Mouse (Mus musculus): ENCODE data around the gene Dnajb2. TPM values are rescaled to one million over a fixed set of nuclear protein-coding genes. Genes with fewer than 3 reads are reported as not detected.

Gene Dnajb2
- total and polyA plus RNA-seq, 3 experiments, result 12.9 to 18.9 TPM; not detected in 1

DNA sequence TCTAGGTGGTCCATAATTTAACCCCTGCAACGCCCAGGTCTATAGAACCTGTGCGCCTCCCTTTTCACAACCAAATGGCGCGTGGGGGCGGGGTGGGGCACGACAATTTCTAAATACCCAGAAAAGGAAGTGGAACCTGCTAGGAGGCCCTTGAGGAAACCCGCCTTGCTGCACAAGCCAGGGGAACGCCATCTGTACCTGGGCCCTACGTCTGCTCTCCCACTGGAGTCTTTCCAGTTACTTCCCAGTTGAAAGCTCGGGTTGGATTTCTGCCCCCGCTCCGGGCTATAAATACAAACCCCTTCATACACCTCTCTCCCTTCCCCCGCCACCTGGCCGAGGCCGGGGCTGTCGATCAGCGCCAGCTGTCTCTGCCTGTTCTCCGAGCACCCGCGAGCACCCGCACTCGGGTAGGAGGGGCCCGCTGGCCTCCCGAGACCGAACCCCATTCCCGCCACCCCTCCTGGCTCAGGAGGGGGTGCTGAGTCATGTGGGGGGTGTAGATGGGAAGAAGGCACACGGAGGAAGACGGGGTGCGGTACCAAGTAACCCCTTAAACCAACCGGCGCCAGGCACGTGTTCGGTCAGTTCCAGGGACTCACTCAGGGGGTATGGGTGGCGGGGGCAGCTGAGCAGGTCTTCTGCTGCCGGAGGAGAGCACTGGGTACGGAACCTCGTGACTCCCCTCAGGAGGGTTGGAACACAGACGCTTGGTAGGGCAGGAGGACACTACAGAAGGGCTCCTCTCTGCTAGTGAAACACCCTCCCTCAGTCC, 17.8 kb upstream of the Dnajb2 start (continued):
- TF ChIP-seq SIN3A (IDR thresholded peaks at IDR 0.05; ENCODE audit: low read length) (peak; percentile 70), GATA1 (IDR thresholded peaks at IDR 0.05; ENCODE audit: low read depth, low read length) (no peak), ZNF384 (IDR thresholded peaks at IDR 0.05; ENCODE audit: low read depth, low read length) (no peak), HCFC1 (IDR thresholded peaks at IDR 0.05; ENCODE audit: low read depth, low read length) (0 out of 2 replicates have a peak, but pooled peaks have one; percentile 41)

DNA sequence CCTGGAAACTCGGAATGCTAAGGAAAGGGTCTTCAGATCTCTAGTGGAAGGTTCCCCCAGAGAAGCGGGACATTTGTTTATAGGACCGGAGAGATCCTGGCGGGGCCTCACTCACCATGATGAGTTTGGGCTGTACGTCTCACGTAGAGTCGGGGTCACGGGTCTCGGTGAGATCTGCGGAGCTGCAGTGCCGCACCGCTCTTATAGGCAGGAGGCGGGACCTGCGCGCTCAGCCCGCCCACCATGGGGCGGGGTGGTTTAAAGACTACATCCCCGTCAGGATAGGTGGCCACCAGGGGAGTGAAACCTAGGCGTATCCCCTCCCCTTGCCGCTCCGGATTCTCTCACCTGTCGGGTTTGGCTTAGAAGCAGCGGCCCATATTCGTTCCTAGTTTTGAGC, 17.1 kb upstream of the Dnajb2 start:
- H3K4me3 ChIP-seq (ENCODE audit: control insufficient read depth in 1 of 2, insufficient read depth in 1 of 2, low read depth in 2 of 2, low read length in 2 of 2), result peak overlapping the region; percentile 81 to 82
- no peaks in the 10 kb centered on the region for H3K9me3 ChIP-seq (replicated peaks; ENCODE audit: insufficient read depth, low read length)
- peak overlapping the region; percentile 83 for H3K27ac ChIP-seq (ENCODE audit: control insufficient read depth, low read depth, low read length)
- peaks cover 12 to 43% of the 10 kb centered on the region in 2 experiments for H3K36me3 ChIP-seq (ENCODE audit: control insufficient read depth in 1 of 2, insufficient read depth in 2 of 2, low read length in 2 of 2)
- H3K79me2 ChIP-seq (ENCODE audit: control insufficient read depth, insufficient read depth, low read length, poor library complexity), result peaks cover 45% of the 10 kb centered on the region
- peaks cover 14 to 45% of the 10 kb centered on the region in 2 experiments for H3K4me1 ChIP-seq (ENCODE audit: control insufficient read depth in 1 of 2, insufficient read depth in 2 of 2, low read length in 2 of 2)
- peak; percentile 92 for DNase-seq (ENCODE audit: low read depth, low spot score)
- H3K9ac ChIP-seq (ENCODE audit: control insufficient read depth, low read depth, low read length, poor library complexity, severe bottlenecking), result peak overlapping the region; percentile 87
- H3K27me3 ChIP-seq (ENCODE audit: control insufficient read depth in 1 of 2, insufficient read depth in 2 of 2, low read length in 2 of 2), result no peaks in the 10 kb centered on the region
- TF ChIP-seq ZKSCAN1 (IDR thresholded peaks at IDR 0.05; ENCODE audit: low read depth, low read length) (no peak), HCFC1 (IDR thresholded peaks at IDR 0.05; ENCODE audit: low read depth, low read length) (peak; percentile 55; the same call in 1 of the 2 replicates), NELFE (IDR thresholded peaks at IDR 0.05; ENCODE audit: low read depth, low read length) (peak; percentile 100), NRF1 (IDR thresholded peaks at IDR 0.05; ENCODE audit: insufficient read depth, low read depth, low read length, poor library complexity, severe bottlenecking) (peak; percentile 29; the same call in 1 of the 2 replicates), TBP (IDR thresholded peaks at IDR 0.05; ENCODE audit: low read depth, low read length) (peak; percentile 99), MAZ (IDR thresholded peaks at IDR 0.05; ENCODE audit: low read depth, low read length) (no peak), POLR2AphosphoS5 (IDR thresholded peaks at IDR 0.05; ENCODE audit: borderline replicate concordance, low read depth, low read length) (peak; percentile 93; the same call in 1 of the 2 replicates), TCF12 (IDR thresholded peaks at IDR 0.05; ENCODE audit: low read depth, low read length) (peak; percentile 74), UBTF (IDR thresholded peaks at IDR 0.05; ENCODE audit: borderline replicate concordance, insufficient read depth, low read depth, low read length) (no peak), POLR2AphosphoS2 (IDR thresholded peaks at IDR 0.05; ENCODE audit: low read length) (peak; percentile 99), POLR2A (IDR thresholded peaks at IDR 0.05; ENCODE audit: control insufficient read depth in 1 of 2, insufficient read depth in 1 of 2, low read depth in 1 of 2, low read length in 2 of 2, poor library complexity in 1 of 2) (peak; percentile 98 to 100), ZMIZ1 (IDR thresholded peaks at IDR 0.05; ENCODE audit: low read depth, low read length) (peak; percentile 99), MXI1 (IDR thresholded peaks at IDR 0.05; ENCODE audit: low read depth, low read length) (no peak)

DNA sequence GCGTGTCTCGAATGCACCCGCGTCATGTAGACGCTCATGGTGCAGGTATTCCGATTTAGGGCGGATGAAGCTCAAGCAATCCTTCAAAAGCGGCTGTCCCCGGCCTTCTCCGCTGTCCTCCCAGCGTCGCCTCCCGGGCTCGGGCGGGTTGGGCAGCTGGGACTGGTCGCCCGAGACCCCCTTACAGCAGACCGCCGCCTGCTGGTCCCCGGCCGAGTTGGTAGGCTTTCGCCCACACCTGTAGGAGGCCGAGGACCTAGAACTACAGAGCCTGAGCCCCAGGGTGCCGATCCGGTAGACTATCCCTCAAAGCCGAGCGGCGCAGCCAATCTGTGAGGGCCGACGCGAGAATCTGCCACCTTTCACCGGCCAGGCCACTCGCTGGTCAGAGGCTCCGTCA, 16.7 kb upstream of the Dnajb2 start, which contains the start of gene Tuba4a:
TSS of gene Tuba4a (minus strand) at position 335 of the 400 bp plus-strand sequence.
- Histone ChIP-seq H3K79me2 (ENCODE audit: control insufficient read depth, insufficient read depth, low read length, poor library complexity) (peaks cover 42% of the 10 kb centered on the region), H3K27me3 (ENCODE audit: control insufficient read depth in 1 of 2, insufficient read depth in 2 of 2, low read length in 2 of 2) (no peaks in the 10 kb centered on the region), H3K27ac (ENCODE audit: control insufficient read depth, low read depth, low read length) (peak within 1 kb of the TSS; percentile 83), H3K4me1 (ENCODE audit: control insufficient read depth in 1 of 2, insufficient read depth in 2 of 2, low read length in 2 of 2) (peaks cover 19 to 46% of the 10 kb centered on the region in 2 experiments), H3K9me3 (replicated peaks; ENCODE audit: insufficient read depth, low read length) (no peaks in the 10 kb centered on the region), H3K4me3 (ENCODE audit: control insufficient read depth in 1 of 2, insufficient read depth in 1 of 2, low read depth in 2 of 2, low read length in 2 of 2) (peak within 1 kb of the TSS; percentile 81 to 82), H3K9ac (ENCODE audit: control insufficient read depth, low read depth, low read length, poor library complexity, severe bottlenecking) (peak within 1 kb of the TSS; percentile 87), H3K36me3 (ENCODE audit: control insufficient read depth in 1 of 2, insufficient read depth in 2 of 2, low read length in 2 of 2) (peaks cover 10 to 43% of the 10 kb centered on the region in 2 experiments)
- TF ChIP-seq MXI1 (IDR thresholded peaks at IDR 0.05; ENCODE audit: low read depth, low read length) (no peak), POLR2AphosphoS5 (IDR thresholded peaks at IDR 0.05; ENCODE audit: borderline replicate concordance, low read depth, low read length) (no peak), ZNF384 (IDR thresholded peaks at IDR 0.05; ENCODE audit: low read depth, low read length) (no peak), MYB (IDR thresholded peaks at IDR 0.05; ENCODE audit: low read depth, low read length) (no peak), ETS1 (IDR thresholded peaks at IDR 0.05; ENCODE audit: low read depth, low read length) (no peak), MAX (IDR thresholded peaks at IDR 0.05; ENCODE audit: low read length) (no peak), SIN3A (IDR thresholded peaks at IDR 0.05; ENCODE audit: low read length) (no peak), TBP (IDR thresholded peaks at IDR 0.05; ENCODE audit: low read depth, low read length) (no peak)
- no peak for DNase-seq (ENCODE audit: low read depth, low spot score)
